ENCODE assay signal across 8 mouse cellular contexts in genomic region chr5:32459251-32459881, GRCm38 (mm10). TPM values are rescaled to one million over a fixed set of nuclear protein-coding genes. Genes with fewer than 3 reads are reported as not detected.
DNase-seq lines count a peak whose midpoint lies in the region; ATAC-seq and TF ChIP-seq lines count a peak whose summit lies in the region.

No protein-coding gene starts in this region.

- peak overlapping the region; percentile 96 for H3K9ac ChIP-seq in liver, adult 2 months (ENCODE audit: low read depth, low read length)
- H3K9ac ChIP-seq in liver, embryonic 14.5 days (replicated peaks): peak overlapping the region; percentile 99

- H3K9me3 ChIP-seq in G1E (replicated peaks): no peaks in the 10 kb centered on the region
- no peaks in the 10 kb centered on the region for H3K9me3 ChIP-seq in liver, embryonic 14.5 days (ENCODE audit: control insufficient read depth, low read length)

- peak overlapping the region; percentile 68 for H3K4me2 ChIP-seq in liver, embryonic 14.5 days (ENCODE audit: low read depth)

- H3K27me3 ChIP-seq in liver, adult 2 months (ENCODE audit: control insufficient read depth, insufficient read depth, low read length): no peaks in the 10 kb centered on the region
- peaks cover 2% of the 10 kb centered on the region; the same call in 1 of the 2 replicates for H3K27me3 ChIP-seq in G1E (ENCODE audit: insufficient read depth, low read length)
- H3K27me3 ChIP-seq in cerebellum, adult 2 months (ENCODE audit: control insufficient read depth, insufficient read depth, low read length): no peaks in the 10 kb centered on the region
- no peaks in the 10 kb centered on the region for H3K27me3 ChIP-seq in liver, embryonic 14.5 days (ENCODE audit: control insufficient read depth, insufficient read depth, low read length)

- TF ChIP-seq EP300 in liver, embryonic 14.5 days (IDR thresholded peaks at IDR 0.05; ENCODE audit: low read depth): no peak

- no peak for TF ChIP-seq CTCF in liver, adult 2 months (IDR thresholded peaks at IDR 0.05; ENCODE audit: low read depth, low read length)
- no peak for TF ChIP-seq CTCF in G1E (IDR thresholded peaks at IDR 0.05; ENCODE audit: low read depth, low read length)
- TF ChIP-seq CTCF in cerebellum, adult 2 months (IDR thresholded peaks at IDR 0.05; ENCODE audit: borderline replicate concordance, insufficient read depth, low read depth, low read length): no peak
- no peak for TF ChIP-seq CTCF in liver, embryonic 14.5 days (IDR thresholded peaks at IDR 0.05; ENCODE audit: low read depth)

- no peak for DNase-seq in liver, adult 2 months (ENCODE audit: extremely low read depth, low read depth, low spot score)
- DNase-seq in liver: no peak
- peak; percentile 68 for DNase-seq in G1E (ENCODE audit: low spot score)
- DNase-seq in cerebellum, adult 2 months: no peak
- peak; percentile 20 to 33 for DNase-seq in frontal cortex, postnatal 36 days (ENCODE audit: low spot score in 2 of 2)
- peak in 2 of 3 experiments; percentile 43 to 50 for DNase-seq in liver, embryonic 14.5 days (ENCODE audit: low read depth in 3 of 3, low spot score in 3 of 3)
- DNase-seq in gastrocnemius, postnatal 36 days: no peak

- under 1% methylated on average over 57 of the region's 63 CpGs for WGBS in liver, adult 2 months
- WGBS in cerebellum, adult 2 months: under 1% methylated on average over 63 of the region's 63 CpGs
- under 1% methylated on average over 48 of the region's 63 CpGs for WGBS in liver, embryonic 14.5 days (ENCODE audit: insufficient replicate concordance)

- intact Hi-C loops in gastrocnemius, postnatal 36 days (cut with DNase I): loop anchor here (2.0 kb wide), 1 partner anchor 137 kb away; no protein-coding TSS in a partner anchor

- peaks cover 14% of the 10 kb centered on the region; the same call in 1 of the 2 replicates for H3K79me2 ChIP-seq in liver, adult 2 months (ENCODE audit: control insufficient read depth, insufficient read depth, low read length)

- H3K4me3 ChIP-seq in liver, adult 2 months (ENCODE audit: insufficient read depth, low read depth, low read length): peak overlapping the region; percentile 93
- H3K4me3 ChIP-seq in G1E (ENCODE audit: low read depth, low read length): peak overlapping the region; percentile 85
- peak overlapping the region; percentile 100 for H3K4me3 ChIP-seq in cerebellum, adult 2 months (replicated peaks; ENCODE audit: insufficient read depth, low read depth, low read length)
- peak overlapping the region; percentile 84 to 96 for H3K4me3 ChIP-seq in liver, embryonic 14.5 days (ENCODE audit: insufficient read depth in 1 of 2, low read depth in 2 of 2, low read length in 2 of 2)

- no peak for TF ChIP-seq POLR2A in liver, adult 2 months (IDR thresholded peaks at IDR 0.05; ENCODE audit: extremely low read depth, insufficient read depth, low read length)
- TF ChIP-seq POLR2A in cerebellum, adult 2 months (IDR thresholded peaks at IDR 0.05; ENCODE audit: borderline replicate concordance, insufficient read depth, low read length): no peak

- peaks cover 10% of the 10 kb centered on the region for H3K4me1 ChIP-seq in liver, adult 2 months (ENCODE audit: control insufficient read depth, insufficient read depth, low read length)
- H3K4me1 ChIP-seq in G1E (ENCODE audit: insufficient read depth, low read depth, low read length): peaks cover 19% of the 10 kb centered on the region
- H3K4me1 ChIP-seq in cerebellum, adult 2 months (ENCODE audit: control insufficient read depth, insufficient read depth, low read length): peaks cover 3% of the 10 kb centered on the region; the same call in 1 of the 2 replicates
- peaks cover 8 to 19% of the 10 kb centered on the region in 2 experiments for H3K4me1 ChIP-seq in liver, embryonic 14.5 days (replicated peaks; ENCODE audit: control insufficient read depth in 2 of 2, insufficient read depth in 2 of 2, low read length in 1 of 2)

- H3K36me3 ChIP-seq in liver, adult 2 months (ENCODE audit: control insufficient read depth, insufficient read depth, low read length): no peaks in the 10 kb centered on the region
- H3K36me3 ChIP-seq in G1E (replicated peaks): peaks cover 3% of the 10 kb centered on the region
- H3K36me3 ChIP-seq in liver, embryonic 14.5 days (replicated peaks; ENCODE audit: control insufficient read depth, insufficient read depth, low read depth): no peaks in the 10 kb centered on the region

- no peak for ATAC-seq in G1E (ENCODE audit: extremely low read depth, insufficient number of reproducible peaks, low FRiP score, poor library complexity, severe bottlenecking)
- peak; percentile 53 for ATAC-seq in liver, embryonic 14.5 days (ENCODE audit: insufficient read depth)
- peak; percentile 59 for ATAC-seq in neutrophil, adult 5-6 weeks (ENCODE audit: extremely low read depth, insufficient number of reproducible peaks, low FRiP score, poor library complexity, severe bottlenecking)

- peak overlapping the region; percentile 83 for H3K27ac ChIP-seq in liver, adult 2 months (replicated peaks; ENCODE audit: insufficient read depth, low read depth, low read length)
- peak overlapping the region; percentile 74 for H3K27ac ChIP-seq in cerebellum, adult 2 months (ENCODE audit: insufficient read depth, low read length)
- H3K27ac ChIP-seq in liver, embryonic 14.5 days: peak overlapping the region; percentile 94

RNA-seq across cellular contexts. Expression of gene Ppp1cb, which starts 0.7 kb away (rescaled TPM):
- total RNA-seq in liver, adult 2 months (2014; rRNA removed): 104 and 107 TPM in 2 replicates
- 11.9 and 12.1 TPM in 2 replicates for polyA plus RNA-seq in liver, adult 2 months (2012; rRNA removed)
- total RNA-seq in G1E (2014; fragmentation: Nextera tagmentation): 233 TPM in 2 replicates
- total RNA-seq in G1E (2017): 206 and 250 TPM in 2 replicates
- 11.5 and 13.7 TPM in 2 replicates for polyA plus RNA-seq in G1E (2012)
- 226 and 236 TPM in 2 replicates for polyA plus RNA-seq in cerebellum, adult 2 months (2012; rRNA removed)
- 55.3 and 92.1 TPM in 2 replicates for polyA plus RNA-seq in liver, embryonic 14.5 days (2012; rRNA removed)
- 135 and 142 TPM in 2 replicates for polyA plus RNA-seq in liver, embryonic 14.5 days (2014; fragmentation: Nextera tagmentation; extraction: Ambion mirVana)
- total RNA-seq in neutrophil, adult 5-6 weeks (2017): 241 and 271 TPM in 2 replicates
- 100 to 1,000 TPM; 376 to 428 TPM for total RNA-seq in gastrocnemius, postnatal 36 days (2021)

Comparison
In these comparisons a context has a peak if more than half of its experiments do, and no peak if none do; other contexts are left out.
1. DNase-seq: peak in G1E (single experiment), frontal cortex, postnatal 36 days (2 of 2) and liver, embryonic 14.5 days (2 of 3); none in liver, adult 2 months (single experiment), liver (single experiment), cerebellum, adult 2 months (0 of 2) and gastrocnemius, postnatal 36 days (0 of 2).
2. Peak in every context shown above with its lines, with median percentiles within 50 percentile points of each other: H3K27ac ChIP-seq and H3K4me3 ChIP-seq.